Mouse (Mus musculus): ENCODE results near the gene Sec24b.
A peak's percentile ranks its signal among the peaks of the same experiment; 100 is the strongest.

Sec24b gene

DNA sequence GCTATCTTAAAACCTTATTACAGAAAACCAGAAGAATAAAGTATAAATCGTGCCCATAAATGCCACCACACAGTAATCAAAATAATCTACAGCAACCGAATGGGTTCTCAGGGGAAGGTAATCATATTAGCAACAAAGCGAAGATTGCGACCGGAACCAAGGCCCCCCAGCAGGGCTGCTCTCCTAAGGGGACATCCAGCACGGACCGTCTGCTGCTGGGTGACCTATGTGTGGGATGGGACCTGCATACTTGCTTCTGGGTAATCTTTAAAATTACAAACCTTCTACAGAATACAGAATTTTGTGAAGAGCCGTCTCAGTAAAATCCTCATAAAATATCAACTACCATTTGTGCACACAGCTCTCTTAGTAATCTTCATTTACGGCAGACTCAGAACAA, 82.6 kb downstream of the Sec24b start:
- no peak for DNase-seq (ENCODE audit: low spot score)

DNA sequence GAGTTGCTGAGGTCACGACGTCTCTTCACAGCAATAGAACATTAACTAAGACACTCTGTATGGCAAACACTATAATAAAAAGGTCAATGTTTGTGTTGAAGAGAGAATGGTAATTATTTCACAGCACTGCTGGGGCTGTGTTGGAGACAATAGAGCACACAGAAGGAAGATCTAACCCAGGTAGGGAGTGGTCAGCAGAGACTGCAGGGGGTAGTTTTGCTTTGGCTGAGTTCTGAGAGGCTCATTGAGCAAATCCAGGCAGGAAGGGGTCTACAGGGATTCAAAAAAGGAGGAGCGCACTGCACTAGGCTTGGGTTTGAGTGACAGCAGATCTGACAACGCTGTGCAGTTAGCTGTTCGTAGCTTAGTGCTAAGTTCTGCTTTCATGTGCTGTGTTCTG, 85.0 kb downstream of the Sec24b start:
- DNase-seq (ENCODE audit: low spot score): no peak

DNA sequence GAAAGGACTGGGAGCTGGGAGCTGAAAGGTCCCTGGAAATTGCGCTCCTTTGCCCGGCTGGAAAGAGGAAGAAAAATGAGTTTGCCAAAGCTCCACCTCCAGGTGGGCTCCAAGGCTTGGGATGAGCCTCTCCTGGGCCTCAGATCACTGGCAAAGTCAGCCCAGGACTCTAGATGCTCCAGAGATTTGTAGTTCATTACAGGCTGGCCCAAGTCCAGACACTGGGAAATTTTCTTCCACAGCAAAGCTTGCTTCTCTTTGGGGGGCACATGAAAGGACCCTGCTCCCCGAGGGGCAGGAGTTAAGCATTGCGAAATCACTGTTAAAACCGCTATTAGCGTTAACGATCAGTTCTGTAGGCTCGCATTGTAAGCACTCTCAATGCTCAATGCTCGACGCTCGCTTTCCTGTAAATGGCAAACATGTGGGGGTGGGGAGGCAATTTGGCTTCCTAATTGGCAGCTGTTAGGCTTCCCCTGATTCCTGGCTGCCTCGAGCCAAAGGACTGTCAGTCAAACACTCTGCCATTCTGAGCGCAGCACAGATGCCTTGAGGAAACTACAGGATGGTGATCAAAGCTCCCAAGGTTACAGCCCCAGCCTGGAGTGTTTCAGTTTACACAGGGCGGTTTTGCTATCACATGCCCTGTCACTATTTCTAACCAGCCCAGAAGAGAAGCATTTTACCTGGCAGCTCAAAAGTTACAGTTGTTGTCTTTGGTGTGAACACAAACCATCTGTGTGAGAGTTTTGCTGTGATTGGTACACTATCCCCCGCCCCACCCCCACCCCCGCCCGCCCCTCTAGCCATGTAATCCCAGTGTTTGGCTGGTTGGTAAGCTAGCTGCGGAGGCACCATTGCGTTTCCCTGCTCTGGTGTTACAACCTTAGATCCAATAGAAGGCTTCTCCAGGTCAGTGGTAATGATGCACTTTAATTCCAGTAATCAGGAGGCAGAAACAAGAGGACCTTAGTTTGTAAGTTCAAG, 90.5 kb downstream of the Sec24b start:
- peak; percentile 73 for DNase-seq (ENCODE audit: low spot score)

DNA sequence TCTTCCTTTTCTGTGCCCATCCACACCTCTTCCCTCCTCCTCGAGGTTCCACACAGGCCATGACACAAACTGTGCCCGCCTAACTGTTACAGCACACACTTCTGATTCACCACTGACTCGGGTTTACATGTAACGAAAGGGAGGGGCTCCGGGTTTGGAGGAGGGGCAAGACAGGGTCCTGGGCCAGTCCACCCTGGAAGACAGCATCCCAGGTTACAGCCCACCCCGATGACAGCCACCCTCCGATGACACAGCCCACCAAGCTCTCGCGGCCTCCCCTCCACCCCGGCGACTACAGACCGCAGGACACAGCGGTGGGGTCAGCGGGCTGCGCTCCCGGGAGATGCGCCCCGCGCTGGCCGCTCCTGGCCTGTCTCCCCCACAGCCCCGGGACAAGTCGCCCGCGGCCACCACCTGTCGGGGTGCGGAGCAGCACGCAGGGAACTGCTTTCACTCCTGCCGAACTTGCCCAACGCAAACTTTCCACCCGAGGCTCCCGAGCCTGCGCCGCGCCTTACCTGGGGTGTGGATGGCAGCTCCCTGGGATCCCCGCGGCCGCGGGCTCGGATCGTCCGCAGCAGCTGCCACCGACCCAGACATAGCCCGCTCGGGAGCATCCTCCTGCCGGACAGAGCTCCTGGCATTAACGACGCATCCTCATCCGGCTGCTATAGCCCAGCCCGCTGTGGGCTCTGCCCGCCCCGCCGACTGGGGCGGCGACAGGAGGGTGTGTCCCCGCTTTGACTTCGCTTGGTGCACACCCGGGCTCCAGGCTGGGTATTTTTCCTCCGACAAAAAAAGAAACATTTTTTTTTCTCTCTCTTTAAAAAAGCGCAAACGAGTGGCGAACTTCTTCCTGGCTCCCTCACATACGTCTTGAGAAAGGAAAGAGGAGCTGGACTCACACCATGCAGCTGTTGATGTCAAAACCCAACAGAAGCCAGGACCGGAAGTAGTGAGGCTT, 91.6 kb downstream of the Sec24b start, which contains the start of gene Mcub:
Gene Mcub, minus strand, starts transcription at position 775 of the 964 bp plus-strand sequence.
- peak; percentile 64 for DNase-seq (ENCODE audit: low spot score)

DNA sequence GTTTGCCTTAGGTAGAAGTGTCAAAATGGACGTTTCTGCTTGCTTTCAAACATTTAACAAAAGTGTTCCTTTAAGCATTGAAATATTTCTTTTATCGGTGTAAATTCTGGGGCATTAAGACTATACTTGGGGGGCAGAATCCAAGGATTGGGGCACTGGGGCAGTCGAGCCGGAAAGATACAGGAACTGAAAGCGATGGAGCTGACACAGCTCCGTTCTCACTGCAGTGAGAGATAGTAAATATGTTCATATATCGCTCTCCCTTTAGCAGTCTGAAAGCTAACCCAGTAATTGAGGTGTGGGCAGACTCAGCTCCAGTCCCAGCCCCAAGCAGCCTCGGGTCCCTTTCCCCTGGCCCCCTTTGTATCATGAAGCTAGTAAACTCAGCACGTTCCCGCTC, 92.3 kb downstream of the Sec24b start:
- DNase-seq (ENCODE audit: low spot score): no peak

DNA sequence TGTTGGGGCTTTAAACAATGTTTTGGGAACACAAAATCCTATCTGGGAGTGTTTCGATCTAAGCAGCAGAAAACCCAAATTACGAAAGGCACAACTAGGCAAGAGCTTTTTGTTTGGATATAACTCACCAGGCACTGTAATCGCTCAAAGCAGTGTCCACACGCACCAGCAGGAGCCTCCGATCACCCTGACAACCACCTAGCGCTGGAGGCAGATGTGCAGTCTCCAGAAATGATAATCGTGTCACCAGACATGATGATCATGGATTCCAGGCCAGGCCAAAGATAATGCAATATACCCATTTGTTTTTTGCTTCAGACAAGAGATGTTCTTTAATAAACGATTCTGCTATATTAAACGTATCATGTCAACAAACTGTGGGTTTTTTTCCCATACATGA, 93.5 kb downstream of the Sec24b start:
- DNase-seq (ENCODE audit: low spot score): no peak

DNA sequence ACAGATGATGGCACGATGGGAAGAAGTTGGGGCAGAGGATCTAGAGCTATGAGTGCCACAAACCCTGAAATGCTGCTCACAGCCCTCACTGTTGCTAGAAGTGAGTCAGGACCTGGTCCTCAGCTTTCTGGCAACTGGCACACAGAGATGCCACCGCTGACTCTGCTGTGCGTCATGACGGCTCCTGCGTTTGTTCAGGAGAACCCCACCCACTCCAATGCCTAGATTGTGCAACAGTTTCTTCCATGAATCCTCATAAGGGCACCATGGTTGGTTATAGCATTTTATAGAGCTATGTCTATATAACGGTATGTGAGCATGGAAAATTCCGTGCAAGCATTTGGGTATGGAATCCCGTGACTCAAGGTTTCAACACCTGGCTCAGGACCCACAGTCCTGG, 96.7 kb downstream of the Sec24b start:
- DNase-seq (ENCODE audit: low spot score): no peak

DNA sequence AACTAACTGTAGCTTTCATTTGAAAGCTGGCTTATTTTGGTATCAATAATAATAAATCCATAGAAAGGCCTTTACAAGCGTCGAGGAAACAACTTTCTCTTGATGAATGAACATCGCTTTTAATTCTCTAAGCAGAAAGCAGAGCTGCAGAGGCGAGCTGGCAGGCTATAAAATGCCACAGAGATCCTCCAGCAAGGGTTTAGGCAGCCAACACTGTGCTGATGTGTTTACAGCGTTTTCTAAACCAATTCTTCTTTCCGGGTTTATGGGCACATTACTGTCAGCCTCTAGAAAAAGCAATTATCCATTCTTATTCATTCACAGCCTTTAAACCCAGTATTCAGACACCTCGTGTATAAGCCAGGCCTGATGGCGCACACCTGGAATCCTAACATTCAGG, 98.8 kb downstream of the Sec24b start:
- DNase-seq (ENCODE audit: low spot score): no peak

DNA sequence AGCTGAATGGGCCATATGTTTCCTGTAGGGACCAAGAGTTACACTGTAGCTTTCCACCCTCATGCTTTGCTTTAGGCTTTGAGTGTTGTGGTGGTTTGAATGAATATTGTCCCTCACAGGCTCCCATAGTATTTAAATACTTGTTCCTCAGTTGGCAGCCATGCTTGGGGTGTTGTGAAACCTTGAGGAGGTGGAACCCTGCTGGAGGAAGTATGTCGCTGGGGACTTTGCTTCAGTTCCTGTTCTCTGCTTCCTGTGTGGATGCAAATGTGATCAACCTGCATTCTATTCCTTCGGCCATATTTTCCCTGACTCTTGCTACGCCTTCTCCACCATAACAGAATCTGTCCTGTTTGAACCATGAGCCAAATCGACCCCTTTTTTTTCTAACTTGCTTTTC, 108.1 kb downstream of the Sec24b start:
- no peak for DNase-seq (ENCODE audit: low spot score)

DNA sequence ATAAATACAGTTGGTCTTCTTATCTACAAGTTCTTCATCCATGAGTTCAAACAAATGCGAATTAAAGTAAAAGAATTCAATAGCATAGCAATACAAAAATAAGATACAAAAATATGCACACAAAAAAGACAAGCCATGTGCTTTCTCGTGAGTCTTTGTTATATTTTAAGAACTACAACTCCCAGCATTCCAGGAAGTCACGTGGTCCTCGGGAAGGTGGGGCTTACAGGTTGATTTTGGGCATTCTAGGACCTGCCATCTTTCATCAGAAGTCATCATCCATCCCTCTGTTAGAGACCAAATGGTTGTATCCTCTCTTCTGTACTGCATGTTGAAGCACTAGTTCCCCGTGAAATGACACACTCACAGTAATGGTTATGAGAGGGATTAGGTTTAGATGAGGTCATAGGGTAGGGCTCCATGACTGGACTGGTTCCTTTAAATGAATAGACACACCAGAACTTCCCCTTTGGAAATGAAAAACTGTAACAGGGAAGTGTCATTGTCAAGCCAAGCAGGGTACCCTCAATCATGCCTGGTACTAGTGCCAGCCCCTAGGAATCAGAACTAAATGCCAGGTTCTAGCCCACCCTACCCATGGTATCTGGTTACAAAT, 112.1 kb downstream of the Sec24b start:
- DNase-seq (ENCODE audit: low spot score): no peak

DNA sequence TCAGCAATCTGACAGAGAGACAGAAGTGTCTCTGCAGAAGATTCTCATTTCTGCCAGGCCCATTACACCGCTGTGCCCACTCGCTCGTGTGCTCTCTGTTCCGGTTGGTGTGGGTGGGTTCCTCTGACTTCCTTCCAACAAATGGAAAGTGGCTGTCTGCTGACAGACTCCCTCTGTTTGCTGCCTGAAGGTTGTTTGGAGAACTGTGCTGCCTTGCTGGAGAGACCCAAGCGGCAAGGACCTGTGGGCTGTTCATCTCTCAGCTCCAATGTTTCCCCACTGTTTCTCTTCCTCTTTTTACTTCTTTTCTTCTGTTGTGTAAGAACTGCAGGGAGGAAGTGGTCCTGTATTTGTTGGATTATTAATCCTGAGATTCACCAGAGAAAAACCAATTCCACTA, 113.0 kb downstream of the Sec24b start:
- no peak for DNase-seq (ENCODE audit: low spot score)

DNA sequence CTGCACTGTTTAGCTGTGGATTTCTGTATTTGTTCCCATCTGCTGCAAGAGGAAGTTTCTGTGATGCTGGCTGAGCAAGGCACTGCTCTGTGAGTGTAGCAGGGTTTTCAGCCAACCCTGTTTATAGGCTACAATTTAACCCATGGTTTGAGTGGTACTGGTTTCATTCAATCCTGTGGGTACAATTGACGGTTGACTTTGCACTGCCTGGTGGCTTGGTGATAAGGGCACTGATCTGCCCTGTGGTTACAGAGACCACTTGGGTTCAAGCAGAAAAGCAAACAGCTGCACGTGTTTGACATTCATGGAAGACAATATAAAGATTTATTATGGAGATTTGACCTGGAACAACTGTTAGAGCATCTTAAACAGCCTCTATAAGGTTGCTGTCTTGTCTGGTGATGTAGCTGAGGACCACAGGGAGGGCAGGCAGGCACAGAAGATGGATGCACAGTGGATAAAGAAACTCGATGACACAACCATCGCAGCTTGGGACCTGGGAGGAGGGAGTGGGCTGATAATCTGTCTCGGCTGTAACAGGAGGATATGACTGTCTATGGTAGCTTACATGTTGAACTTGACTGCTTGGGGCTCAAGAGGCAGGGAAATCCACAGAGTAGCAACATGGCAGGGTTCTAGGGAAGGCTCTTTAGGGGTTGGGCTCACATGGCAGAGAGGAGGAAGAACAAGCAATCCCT, 115.0 kb downstream of the Sec24b start:
- DNase-seq (ENCODE audit: low spot score): no peak

DNA sequence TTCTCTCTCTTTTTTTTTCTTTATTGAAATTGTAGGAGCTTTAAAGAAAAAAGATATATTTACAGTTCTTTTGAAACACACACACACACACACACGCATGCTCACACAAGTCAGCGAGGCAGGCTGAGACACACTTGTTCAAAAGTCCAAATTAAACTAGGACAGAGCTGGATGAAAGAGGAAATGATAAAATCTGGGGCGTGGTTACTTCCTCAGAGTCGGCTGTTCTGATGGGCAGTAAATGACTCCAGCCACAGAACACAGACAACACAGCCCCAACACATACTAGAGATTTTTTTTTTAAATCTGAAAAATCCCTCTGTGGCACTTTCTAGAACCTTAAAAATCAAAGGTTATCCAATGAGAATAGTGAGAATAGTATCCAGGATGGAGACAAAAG, 117.5 kb downstream of the Sec24b start:
- DNase-seq (ENCODE audit: low spot score): no peak

DNA sequence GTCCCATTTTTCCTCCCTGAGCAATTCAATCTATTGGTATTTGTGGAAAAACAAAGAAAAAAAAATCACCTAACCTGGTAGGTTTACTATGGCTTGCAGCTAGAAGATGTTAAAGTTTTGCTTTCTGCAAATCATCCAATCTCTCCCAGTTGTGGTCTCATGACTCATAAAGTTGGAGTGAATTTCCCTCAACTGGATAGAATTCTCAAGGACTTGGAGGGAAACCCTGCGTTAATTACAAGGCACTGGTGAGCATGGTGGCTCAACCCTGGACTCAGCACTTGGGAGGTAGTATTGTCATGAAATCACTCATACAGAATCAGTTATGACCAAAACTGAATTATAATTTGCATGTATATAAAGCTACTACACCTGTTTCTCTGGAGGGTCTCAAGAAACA, 120.1 kb downstream of the Sec24b start:
- DNase-seq (ENCODE audit: low spot score): no peak

DNA sequence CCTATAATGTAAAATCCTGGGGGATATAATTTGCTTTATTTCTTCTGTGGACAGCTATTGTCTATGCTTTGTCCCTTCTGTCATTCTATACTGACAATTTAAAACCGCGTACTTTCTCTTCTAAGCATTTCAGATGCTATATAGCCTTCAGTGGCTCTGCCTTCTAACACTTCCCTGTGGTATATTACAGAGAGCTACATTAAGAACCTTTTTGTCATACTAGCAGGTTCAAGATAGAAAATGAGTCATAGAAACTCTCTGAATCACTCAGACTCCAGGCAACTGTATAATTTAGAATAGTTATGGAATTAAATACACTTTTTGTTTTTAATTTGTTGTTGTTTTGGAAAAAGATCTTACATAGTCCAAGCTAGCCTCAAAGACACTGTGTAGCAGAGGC, 120.6 kb downstream of the Sec24b start:
- no peak for DNase-seq (ENCODE audit: low spot score)

DNA sequence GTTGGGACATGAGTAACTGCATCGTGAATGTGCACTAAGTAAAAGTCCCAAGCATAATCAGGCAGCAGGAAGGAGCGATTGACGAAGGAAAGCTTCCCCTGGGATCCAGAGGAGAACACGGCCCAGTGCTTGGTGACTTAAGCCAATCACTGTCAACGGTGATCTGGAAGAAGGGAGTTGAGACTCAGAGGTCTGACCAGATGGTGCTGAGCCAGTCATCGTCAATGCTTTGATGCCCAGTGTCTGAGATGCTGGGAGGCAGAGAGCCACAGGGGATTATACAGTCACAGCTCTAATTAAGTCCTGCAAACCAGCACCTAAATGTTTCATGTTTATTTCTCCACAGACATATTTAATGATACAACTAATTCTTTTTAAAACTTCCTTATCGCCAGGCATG, 122.3 kb downstream of the Sec24b start:
- DNase-seq (ENCODE audit: low spot score): no peak

DNA sequence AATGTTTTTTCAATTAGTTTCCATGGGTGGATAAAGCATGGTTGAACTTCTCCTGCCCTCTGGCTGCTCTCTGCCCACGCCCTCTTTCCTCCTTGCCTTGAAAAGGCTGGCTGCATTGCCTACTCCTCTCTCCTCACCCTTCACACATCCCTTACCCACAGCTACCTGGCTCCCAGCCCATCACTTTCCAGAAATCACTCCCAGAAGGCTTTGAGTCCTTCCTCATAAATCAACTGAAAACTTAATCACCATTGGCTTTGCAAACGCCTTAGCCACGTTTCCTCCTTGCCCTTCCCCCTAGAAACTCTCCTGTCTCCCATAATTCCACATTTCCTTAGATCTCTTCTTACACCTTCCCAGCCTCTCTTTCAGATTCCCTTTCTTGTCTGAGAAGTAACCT, 123.5 kb downstream of the Sec24b start:
- DNase-seq (ENCODE audit: low spot score): no peak

DNA sequence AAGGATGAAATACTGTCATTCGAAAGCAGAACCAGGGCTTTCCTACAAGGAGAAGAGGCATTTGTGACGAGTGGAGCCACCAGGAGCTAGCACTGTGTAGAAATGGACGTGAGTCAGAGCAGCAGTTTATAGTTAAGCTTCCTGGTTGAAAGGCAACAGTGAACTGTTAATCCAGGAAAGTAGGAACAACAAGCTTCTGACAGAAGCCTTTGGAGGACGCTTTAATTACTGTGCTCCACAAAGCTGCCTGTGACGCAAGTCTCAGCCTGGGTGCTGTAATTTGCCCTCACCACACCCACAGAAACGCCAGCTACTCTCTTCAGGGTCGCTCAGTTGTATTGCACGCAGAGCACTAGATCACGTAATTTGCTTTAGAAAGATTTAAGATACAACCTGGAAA, 124.8 kb downstream of the Sec24b start:
- no peak for DNase-seq (ENCODE audit: low spot score)
